Mouse (Mus musculus) liver, embryonic 13.5 days (tissue): ENCODE data around the gene Cpt2. TPM values are rescaled to one million over a fixed set of nuclear protein-coding genes. Genes with fewer than 3 reads are reported as not detected.

ENCODE experiments used
- ATAC-seq: fragments of 200-750 bp; cut with Nextera tagmentation; 2 replicates; pipeline ENCODE4 v1.8.0; 2017; ENCODE audit warnings: low read depth, mild to moderate bottlenecking, moderate number of reproducible peaks, moderate library complexity
- DNase-seq: peaks from one replicate; pipeline ENCODE4 v3.0.0; 2022
- H3K27ac ChIP-seq: fragments of 300-500 bp; sonication (generic); 2 replicates; pipeline ENCODE4 v1.5.1; 2015; ENCODE audit warnings: moderate library complexity, mild to moderate bottlenecking, inconsistent platforms
- H3K27me3 ChIP-seq: fragments of 300-500 bp; sonication (generic); 2 replicates; pipeline ENCODE4 v1.6.1; 2015; ENCODE audit warnings: mild to moderate bottlenecking, inconsistent platforms
- H3K36me3 ChIP-seq: fragments of 300-500 bp; sonication (generic); 2 replicates; pipeline ENCODE4 v1.6.1; 2015; ENCODE audit warnings: mild to moderate bottlenecking, inconsistent platforms
- H3K4me1 ChIP-seq: fragments of 300-500 bp; sonication (generic); replicated peaks from 2 replicates; pipeline ENCODE4 v1.6.1; 2015; ENCODE audit warnings: inconsistent platforms
- H3K4me2 ChIP-seq: fragments of 300-500 bp; sonication (generic); 2 replicates; pipeline ENCODE4 v1.6.1; 2015; ENCODE audit warnings: inconsistent platforms, mild to moderate bottlenecking, moderate library complexity
- H3K4me3 ChIP-seq: fragments of 300-500 bp; sonication (generic); replicated peaks from 2 replicates; pipeline ENCODE4 v1.5.1; 2015; ENCODE audit warnings: mild to moderate bottlenecking, inconsistent platforms
- H3K9ac ChIP-seq: fragments of 300-500 bp; sonication (generic); 2 replicates; pipeline ENCODE4 v1.6.1; 2015; ENCODE audit warnings: mild to moderate bottlenecking, inconsistent platforms
- H3K9me3 ChIP-seq: fragments of 300-500 bp; sonication (generic); replicated peaks from 2 replicates; pipeline ENCODE4 v1.6.1; 2016; ENCODE audit warnings: inconsistent platforms
- WGBS: fragments of 180-500 bp; shearing (Covaris S2); methylation state at CpG from one replicate; pipeline ENCODE4 v1.1.7; 2015; ENCODE audit not compliant: insufficient replicate concordance; 5-methylcytosine and 5-hydroxymethylcytosine counted together
- polyA plus RNA-seq: library from polyadenylated mRNA; unstranded; fragments of >200 nt; fragmentation: Nextera tagmentation; extraction: Ambion mirVana; gene quantifications from 2 replicates; pipeline ENCODE4 v1.2.1, GENCODE M21; 2015

Cpt2 gene
- polyA plus RNA-seq, 1 experiment from 2014 or later: 37.0 TPM

DNA sequence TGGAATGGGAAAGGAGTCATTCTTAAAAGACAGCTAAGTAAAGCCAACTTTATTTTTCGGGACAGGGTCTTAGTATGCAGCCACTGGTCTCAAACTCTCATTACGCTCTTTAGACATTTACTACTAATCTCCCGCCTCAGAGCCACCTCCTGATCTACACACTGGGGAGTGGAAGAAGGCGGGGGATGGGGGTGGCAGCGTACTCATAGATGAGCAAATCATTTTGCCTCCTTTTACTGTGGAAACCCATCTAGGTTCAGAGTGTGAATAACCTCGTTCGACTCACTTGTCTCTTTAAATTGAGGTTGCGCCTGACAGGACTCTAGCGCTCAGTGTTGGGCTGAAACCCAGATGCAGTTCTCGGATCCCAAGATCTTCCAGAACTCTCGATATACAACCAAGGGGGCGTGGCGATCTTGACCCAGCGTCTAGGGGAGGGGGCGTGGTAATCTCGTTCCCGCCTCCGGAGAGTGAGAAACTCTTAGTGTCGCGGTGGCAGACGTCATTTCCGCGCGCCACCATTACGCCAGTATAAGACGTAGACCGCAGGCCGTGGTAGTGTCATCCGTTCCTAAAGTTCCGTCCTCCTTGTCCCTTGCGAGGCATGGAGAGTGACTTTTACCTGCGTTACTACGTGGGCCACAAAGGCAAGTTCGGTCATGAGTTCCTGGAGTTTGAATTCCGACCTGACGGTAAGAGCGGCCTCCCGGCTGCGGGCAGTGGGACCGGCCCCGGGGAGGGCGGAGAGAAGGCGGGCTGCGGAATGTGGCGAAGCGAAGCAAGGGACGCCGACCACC, 44.0 kb downstream of the Cpt2 start, which contains the start of gene Magoh:
TSS of gene Magoh (plus strand) at position 502 of the 797 bp plus-strand sequence.
- H3K27ac ChIP-seq: peak within 1 kb of the TSS; percentile 67
- peak within 1 kb of the TSS; percentile 85 for H3K9ac ChIP-seq
- H3K4me1 ChIP-seq: peaks cover 26% of the 10 kb centered on the region
- no peaks in the 10 kb centered on the region for H3K27me3 ChIP-seq
- DNase-seq (peak; percentile 94), ATAC-seq (peak; percentile 95)
- no peaks in the 10 kb centered on the region for H3K9me3 ChIP-seq
- H3K4me3 ChIP-seq: peak within 1 kb of the TSS; percentile 84
- peak within 1 kb of the TSS; percentile 85 for H3K4me2 ChIP-seq
- 2% methylated on average over 48 of the region's 48 CpGs for WGBS
- H3K36me3 ChIP-seq: peaks cover 36% of the 10 kb centered on the region

DNA sequence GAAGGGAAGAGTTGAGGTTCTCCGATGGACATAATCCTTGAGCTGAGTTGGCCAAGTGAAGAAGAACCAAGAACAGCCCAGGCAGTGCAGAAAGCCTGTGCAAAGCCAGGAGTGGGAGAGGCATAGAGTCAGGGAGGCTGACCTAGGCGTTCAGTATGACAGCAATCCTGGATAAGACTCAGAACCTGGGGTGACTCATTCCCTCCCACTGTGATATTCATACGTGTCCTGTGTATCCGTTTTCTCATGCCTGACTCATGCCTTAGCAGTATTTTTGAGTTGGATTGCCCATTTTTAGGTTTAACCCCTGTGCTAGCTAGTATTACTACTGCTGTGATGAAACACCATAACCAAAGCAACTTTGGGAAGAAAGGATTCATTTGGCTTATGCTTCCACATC, 58.5 kb downstream of the Cpt2 start:
- H3K4me2 ChIP-seq: no peak overlapping the region
- DNase-seq (no peak), ATAC-seq (no peak)
- 76% methylated on average over 4 of the region's 4 CpGs for WGBS
- no peak overlapping the region for H3K9ac ChIP-seq
- no peaks in the 10 kb centered on the region for H3K27me3 ChIP-seq
- H3K4me3 ChIP-seq: no peak overlapping the region
- H3K36me3 ChIP-seq: peaks cover 31% of the 10 kb centered on the region
- no peak overlapping the region for H3K27ac ChIP-seq
- H3K9me3 ChIP-seq: no peaks in the 10 kb centered on the region
- H3K4me1 ChIP-seq: no peaks in the 10 kb centered on the region

- 73% methylated on average over 7 of the region's 7 CpGs for WGBS
- H3K36me3 ChIP-seq: peaks cover 64% of the 10 kb centered on the region
Observed at GRCm38 (mm10) chr4:107858995-107859394, 64.4 kb downstream of the Cpt2 start.

DNA sequence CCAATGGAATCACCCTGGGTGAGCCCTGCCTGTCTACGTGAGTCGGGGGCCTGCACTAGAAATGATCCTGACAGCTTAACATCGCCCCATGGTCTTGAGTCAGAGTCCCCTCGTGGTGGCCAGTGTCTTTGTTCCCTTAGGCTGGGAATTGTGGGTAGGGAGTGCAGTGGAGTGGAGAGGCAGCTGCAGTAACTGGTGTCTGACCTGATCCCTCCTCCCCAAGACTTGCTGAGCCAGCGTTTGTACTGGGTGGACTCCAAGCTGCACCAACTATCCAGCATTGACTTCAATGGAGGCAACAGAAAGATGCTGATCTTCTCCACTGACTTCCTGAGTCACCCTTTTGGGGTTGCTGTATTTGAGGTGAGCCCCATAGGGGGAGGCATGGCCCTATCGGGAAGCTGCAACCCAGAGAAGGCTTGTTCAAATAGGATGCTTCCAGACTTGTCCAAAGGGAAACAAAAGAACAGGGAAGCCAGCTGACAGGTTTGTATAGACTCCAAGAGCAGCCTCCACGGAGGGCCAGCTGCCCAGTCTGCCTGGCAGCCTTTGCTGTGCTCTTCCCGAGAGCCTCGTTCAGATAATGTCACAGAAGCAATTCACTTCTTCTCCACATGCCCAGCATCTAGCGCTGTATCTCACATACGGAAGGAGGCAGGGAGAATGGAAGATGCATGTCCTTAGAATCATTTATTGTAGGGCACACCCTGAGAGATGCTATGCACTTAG, 66.3 kb downstream of the Cpt2 start:
- Histone ChIP-seq H3K4me2 (no peak overlapping the region), H3K27ac (no peak overlapping the region), H3K36me3 (peaks cover 57% of the 10 kb centered on the region), H3K27me3 (no peaks in the 10 kb centered on the region), H3K4me3 (no peak overlapping the region), H3K4me1 (no peaks in the 10 kb centered on the region), H3K9me3 (no peaks in the 10 kb centered on the region), H3K9ac (no peak overlapping the region)
- DNase-seq (no peak), ATAC-seq (no peak)
- 76% methylated on average over 11 of the region's 11 CpGs for WGBS

More at GRCm38 (mm10) chr4:107858995-107859394, 64.4 kb downstream of the Cpt2 start:
- Histone ChIP-seq H3K4me2 (no peak overlapping the region), H3K27me3 (no peaks in the 10 kb centered on the region), H3K9ac (no peak overlapping the region), H3K4me3 (no peak overlapping the region), H3K27ac (no peak overlapping the region), H3K4me1 (no peaks in the 10 kb centered on the region), H3K9me3 (no peaks in the 10 kb centered on the region)
- ATAC-seq: no peak
- no peak for DNase-seq

Other genes starting within 250 kb of the Cpt2 start
- gene Dmrtb1, start 239.4 kb downstream of the Cpt2 start, polyA plus RNA-seq: not detected in 2 replicates
- gene Lrp8, start 121.3 kb downstream of the Cpt2 start, polyA plus RNA-seq: 3.5 TPM in 2 replicates
- 129 and 145 TPM in 2 replicates for gene Magoh, start 43.9 kb downstream of the Cpt2 start, polyA plus RNA-seq
- gene 0610037L13Rik, start 33.8 kb downstream of the Cpt2 start, polyA plus RNA-seq: 48.1 and 54.9 TPM in 2 replicates
- gene Slc1a7, start 44.7 kb upstream of the Cpt2 start, polyA plus RNA-seq: not detected in 2 replicates
- 0.28 TPM in 1 of 2 replicates, not detected in the other for gene Podn, start 172.8 kb upstream of the Cpt2 start, polyA plus RNA-seq
- 244 and 259 TPM in 2 replicates for gene Scp2, start 221.4 kb upstream of the Cpt2 start, polyA plus RNA-seq
- 10.2 and 10.7 TPM in 2 replicates for gene Echdc2, start 241.8 kb upstream of the Cpt2 start, polyA plus RNA-seq